29 mouse cellular contexts compared by ENCODE assay signal in genomic region chr9:20149706-20150105, GRCm38 (mm10). TPM values are rescaled to one million over a fixed set of nuclear protein-coding genes. Genes with fewer than 3 reads are reported as not detected.
"Had no signal": no experiment of that assay in that cellular context is flagged by ENCODE, and none has a peak within 500 bp of the region (broad histone marks: within the 10 kb centered on the region; RNA-seq: fewer than 3 reads in every experiment).

No protein-coding gene starts in this region.

- H3K9me3 ChIP-seq: heart, embryonic 15.5 days; intestine, embryonic 15.5 days; liver, embryonic 13.5 days; liver, embryonic 15.5 days had no signal

- H3K27ac ChIP-seq: heart, adult 2 months; heart, embryonic 13.5 days; heart, embryonic 15.5 days; hindbrain, embryonic 13.5 days; hindbrain, embryonic 15.5 days; intestine, embryonic 15.5 days; layer of hippocampus, adult 2 months; left cerebral cortex, adult 2 months; limb, embryonic 10.5 days; limb, embryonic 12.5 days; liver, embryonic 13.5 days; liver, embryonic 15.5 days had no signal

- H3K4me3 ChIP-seq: heart, adult 2 months; heart, embryonic 13.5 days; heart, embryonic 15.5 days; hindbrain, embryonic 13.5 days; hindbrain, embryonic 15.5 days; intestine, embryonic 15.5 days; layer of hippocampus, adult 2 months; left cerebral cortex, adult 2 months; limb, embryonic 10.5 days; limb, embryonic 12.5 days; liver, embryonic 13.5 days; liver, embryonic 15.5 days had no signal

- H3K9ac ChIP-seq: forebrain, postnatal 0 days; heart, embryonic 13.5 days; heart, embryonic 15.5 days; hindbrain, embryonic 13.5 days; hindbrain, embryonic 15.5 days; intestine, embryonic 15.5 days; limb, embryonic 12.5 days; liver, embryonic 13.5 days; liver, embryonic 15.5 days; liver, postnatal 0 days had no signal

- H3K27me3 ChIP-seq: heart, embryonic 13.5 days; heart, embryonic 15.5 days; hindbrain, embryonic 13.5 days; hindbrain, embryonic 15.5 days; intestine, embryonic 15.5 days; limb, embryonic 12.5 days; liver, embryonic 13.5 days; liver, embryonic 15.5 days had no signal

- H3K4me2 ChIP-seq: heart, embryonic 11.5 days; heart, embryonic 13.5 days; heart, embryonic 15.5 days; hindbrain, embryonic 13.5 days; hindbrain, embryonic 15.5 days; intestine, embryonic 15.5 days; limb, embryonic 12.5 days; liver, embryonic 11.5 days; liver, embryonic 13.5 days; liver, embryonic 15.5 days had no signal

- H3K36me3 ChIP-seq: heart, embryonic 13.5 days; heart, embryonic 15.5 days; hindbrain, embryonic 13.5 days; hindbrain, embryonic 15.5 days; intestine, embryonic 15.5 days; limb, embryonic 10.5 days; limb, embryonic 12.5 days; liver, embryonic 13.5 days; liver, embryonic 15.5 days had no signal

- H3K4me1 ChIP-seq: heart, embryonic 13.5 days; heart, embryonic 15.5 days; hindbrain, embryonic 13.5 days; hindbrain, embryonic 15.5 days; intestine, embryonic 15.5 days; limb, embryonic 10.5 days; limb, embryonic 12.5 days; liver, embryonic 13.5 days; liver, embryonic 15.5 days had no signal

- DNase-seq: forebrain, postnatal 0 days; gastrocnemius, postnatal 14 days; gastrocnemius, postnatal 36 days; heart, adult 11 months; heart, adult 2 months; heart, postnatal 14 days; heart, postnatal 36 days; kidney, postnatal 4 days; liver, embryonic 13.5 days; liver, postnatal 0 days; lung, adult 2 months had no signal

- ATAC-seq: forebrain, postnatal 0 days; inflammation-experienced regulatory T-cells, adult 6 months; intestine, embryonic 15.5 days; intestine, postnatal 0 days; liver, postnatal 0 days had no signal

RNA-seq across cellular contexts. Expression of gene Olfr869, which starts 20.9 kb away (rescaled TPM):
- polyA plus RNA-seq: forebrain, postnatal 0 days; gonadal fat pad, adult 2 months; heart, adult 2 months; heart, embryonic 11.5 days; heart, embryonic 13.5 days; heart, embryonic 15.5 days; heart, postnatal 0 days; hindbrain, embryonic 11.5 days; hindbrain, embryonic 13.5 days; hindbrain, embryonic 15.5 days; inflammation-experienced regulatory T-cells, adult 6 months; intestine, embryonic 15.5 days; intestine, postnatal 0 days; limb, embryonic 10.5 days; limb, embryonic 12.5 days; limb, embryonic 14.5 days; liver, embryonic 11.5 days; liver, embryonic 13.5 days; liver, embryonic 15.5 days; liver, postnatal 0 days; lung, adult 2 months had no signal

RNA-seq across cellular contexts. Expression of gene Olfr870, which starts 24.2 kb away (rescaled TPM):
- polyA plus RNA-seq: forebrain, postnatal 0 days; gonadal fat pad, adult 2 months; heart, adult 2 months; heart, embryonic 11.5 days; heart, embryonic 13.5 days; heart, embryonic 15.5 days; heart, postnatal 0 days; hindbrain, embryonic 11.5 days; hindbrain, embryonic 13.5 days; hindbrain, embryonic 15.5 days; inflammation-experienced regulatory T-cells, adult 6 months; intestine, embryonic 15.5 days; intestine, postnatal 0 days; limb, embryonic 10.5 days; limb, embryonic 12.5 days; limb, embryonic 14.5 days; liver, embryonic 11.5 days; liver, embryonic 13.5 days; liver, embryonic 15.5 days; liver, postnatal 0 days; lung, adult 2 months had no signal

RNA-seq across cellular contexts. Expression of gene Olfr868, which starts 51.3 kb away (rescaled TPM):
- polyA plus RNA-seq: forebrain, postnatal 0 days; gonadal fat pad, adult 2 months; heart, adult 2 months; heart, embryonic 11.5 days; heart, embryonic 13.5 days; heart, embryonic 15.5 days; heart, postnatal 0 days; hindbrain, embryonic 11.5 days; hindbrain, embryonic 13.5 days; hindbrain, embryonic 15.5 days; inflammation-experienced regulatory T-cells, adult 6 months; intestine, embryonic 15.5 days; intestine, postnatal 0 days; limb, embryonic 10.5 days; limb, embryonic 12.5 days; limb, embryonic 14.5 days; liver, embryonic 11.5 days; liver, embryonic 13.5 days; liver, embryonic 15.5 days; liver, postnatal 0 days; lung, adult 2 months had no signal
